Mouse (Mus musculus): Measurements from ENCODE around the gene Aldh3b3. TPM values are rescaled to one million over a fixed set of nuclear protein-coding genes. Genes with fewer than 3 reads are reported as not detected.

Gene Aldh3b3
- total RNA-seq, 2 experiments from 2014 or later: 0.11 TPM; not detected in 1

- TF ChIP-seq CTCF (IDR thresholded peaks at IDR 0.05): no peak
- no peak for DNase-seq (ENCODE audit: extremely low spot score in 1 of 2, low spot score in 2 of 2)
- Histone ChIP-seq H3K27ac (no peak overlapping the region), H3K4me3 (no peak overlapping the region; the same call in 1 of the 2 replicates)
- intact Hi-C loops (cut with DNase I): no loop called here
Measured at GRCm38 (mm10) chr19:4011086-4011485, 52.6 kb downstream of the Aldh3b3 start.

GRCm38 (mm10) chr19:4012432-4013022, 54.1 kb downstream of the Aldh3b3 start, which contains the start of gene Ndufv1:
Gene Ndufv1, minus strand, starts transcription at chr19:4012806.
- H3K27ac ChIP-seq: peak within 1 kb of the TSS; percentile 77
- intact Hi-C loops (cut with DNase I): loop anchor here (1.0 to 2.0 kb wide), 2 partner anchors 12 to 66 kb away; partner anchors contain the start of genes Gm49405 and Nudt8
- DNase-seq (ENCODE audit: extremely low spot score in 1 of 2, low spot score in 2 of 2): peak; percentile 94 to 97
- H3K4me3 ChIP-seq: peak within 1 kb of the TSS; percentile 61
- peak; percentile 84 for TF ChIP-seq CTCF (IDR thresholded peaks at IDR 0.05)

- no peak for TF ChIP-seq CTCF (IDR thresholded peaks at IDR 0.05)
- no peak overlapping the region for H3K27ac ChIP-seq
- no peak for DNase-seq (ENCODE audit: extremely low spot score in 1 of 2, low spot score in 2 of 2)
- intact Hi-C loops (cut with DNase I): loop anchor here (2.0 kb wide), 1 partner anchor 66 kb away; no protein-coding TSS in a partner anchor
- H3K4me3 ChIP-seq: peak overlapping the region; percentile 23; the same call in 1 of the 2 replicates
Measured at GRCm38 (mm10) chr19:4013066-4013465, 54.6 kb downstream of the Aldh3b3 start.

DNA sequence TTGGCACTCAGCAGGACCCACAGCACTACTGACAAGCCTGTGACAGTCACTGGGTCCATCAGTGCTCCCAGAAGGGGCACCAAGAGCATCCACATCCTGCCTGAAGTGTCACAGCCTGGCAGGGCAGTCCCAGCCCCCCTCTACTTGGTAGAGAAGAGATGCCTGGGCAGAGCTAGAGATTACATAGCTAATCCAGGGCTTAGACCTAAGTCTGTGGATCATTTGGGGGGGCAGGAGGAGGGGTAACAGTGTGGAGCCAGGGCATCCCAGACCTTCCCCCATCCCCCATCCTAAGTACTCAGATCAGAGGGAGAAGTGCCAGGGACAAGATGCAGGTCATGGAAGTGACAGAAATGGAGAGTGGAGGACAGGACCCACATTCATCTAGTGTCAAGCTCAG, 56.4 kb downstream of the Aldh3b3 start:
- no peak for DNase-seq (ENCODE audit: extremely low spot score in 1 of 2, low spot score in 2 of 2)
- intact Hi-C loops (cut with DNase I): loop anchor here (5.0 kb wide), 2 partner anchors 122 to 212 kb away; partner anchors contain the start of gene Gpr152
- Histone ChIP-seq H3K4me3 (no peak overlapping the region), H3K27ac (no peak overlapping the region)
- TF ChIP-seq CTCF (IDR thresholded peaks at IDR 0.05): no peak

GRCm38 (mm10) chr19:4015635-4016034, 57.2 kb downstream of the Aldh3b3 start:
- intact Hi-C loops (cut with DNase I): loop anchor here (5.0 kb wide), 2 partner anchors 122 to 212 kb away; partner anchors contain the start of gene Gpr152
- Histone ChIP-seq H3K4me3 (no peak overlapping the region), H3K27ac (no peak overlapping the region)
- no peak for TF ChIP-seq CTCF (IDR thresholded peaks at IDR 0.05)
- DNase-seq (ENCODE audit: extremely low spot score in 1 of 2, low spot score in 2 of 2): no peak

- TF ChIP-seq CTCF (IDR thresholded peaks at IDR 0.05): no peak
- DNase-seq (ENCODE audit: extremely low spot score in 1 of 2, low spot score in 2 of 2): no peak
- no peak overlapping the region for H3K27ac ChIP-seq
- intact Hi-C loops (cut with DNase I): loop anchor here (5.0 kb wide), 2 partner anchors 119 to 209 kb away; partner anchors contain the start of gene Gpr152
- H3K4me3 ChIP-seq: no peak overlapping the region
Measured at GRCm38 (mm10) chr19:4017921-4018587, 59.6 kb downstream of the Aldh3b3 start.

- H3K4me3 ChIP-seq: no peak overlapping the region
- peak overlapping the region; percentile 53; the same call in 1 of the 2 replicates for H3K27ac ChIP-seq
- intact Hi-C loops (cut with DNase I): loop anchor here (1.0 to 5.0 kb wide), 3 partner anchors 29 to 208 kb away; partner anchors contain the start of gene Gpr152
- peak; percentile 91 for TF ChIP-seq CTCF (IDR thresholded peaks at IDR 0.05)
- peak; percentile 68 to 75 for DNase-seq (ENCODE audit: extremely low spot score in 1 of 2, low spot score in 2 of 2)
Measured at GRCm38 (mm10) chr19:4018743-4019583, 60.5 kb downstream of the Aldh3b3 start.

Other genes starting within 250 kb of the Aldh3b3 start
- 10 to 100 TPM; 52.4 to 52.6 TPM for gene Kmt5b, start 191.2 kb upstream of the Aldh3b3 start, total RNA-seq (2021)
- gene Chka, start 106.9 kb upstream of the Aldh3b3 start, total RNA-seq (2021): 100 to 1,000 TPM in 1 of 2 experiments, 10 to 100 TPM in 1; 96.7 to 120 TPM
- 10 to 100 TPM; 14.9 to 20.1 TPM for gene Tcirg1, start 51.5 kb upstream of the Aldh3b3 start, total RNA-seq (2021)
- gene Ndufs8, start 45.9 kb upstream of the Aldh3b3 start, total RNA-seq (2021): 100 to 1,000 TPM; 129 to 133 TPM
- gene Aldh3b1, start 28.8 kb upstream of the Aldh3b3 start, total RNA-seq (2021): 1 to 10 TPM; 2.3 to 3.3 TPM
- 10 to 100 TPM; 12.9 to 16.3 TPM for gene Unc93b1, start 23.5 kb upstream of the Aldh3b3 start, total RNA-seq (2021)
- 1 to 10 TPM in 1 of 2 experiments, under 1 TPM in 1; 0.93 to 1.5 TPM for gene Aldh3b2, start 13.7 kb downstream of the Aldh3b3 start, total RNA-seq (2021)
- 1 to 10 TPM; 3.3 to 4.1 TPM for gene Acy3, start 27.9 kb downstream of the Aldh3b3 start, total RNA-seq (2021)
- gene Tbx10, start 34.1 kb downstream of the Aldh3b3 start, total RNA-seq (2021): not detected
- gene Nudt8, start 41.9 kb downstream of the Aldh3b3 start, total RNA-seq (2021): 10 to 100 TPM in 1 of 2 experiments, 1 to 10 TPM in 1; 8.3 to 10.2 TPM
- gene Gm49405, start 42.0 kb downstream of the Aldh3b3 start, total RNA-seq (2021): 1 to 10 TPM; 1.8 TPM
- 1 to 10 TPM; 4.8 to 5.9 TPM for gene Doc2g, start 44.7 kb downstream of the Aldh3b3 start, total RNA-seq (2021)
- gene Ndufv1, start 54.2 kb downstream of the Aldh3b3 start, total RNA-seq (2021): 100 to 1,000 TPM; 242 to 257 TPM
- 100 to 1,000 TPM; 299 to 324 TPM for gene Gstp1, start 79.3 kb downstream of the Aldh3b3 start, total RNA-seq (2021)
- gene Gstp2, start 87.4 kb downstream of the Aldh3b3 start, total RNA-seq (2021): 10 to 100 TPM; 39.5 to 52.8 TPM
- not detected for gene Gstp3, start 100.9 kb downstream of the Aldh3b3 start, total RNA-seq (2021)
- not detected for gene Cabp2, start 122.9 kb downstream of the Aldh3b3 start, total RNA-seq (2021)
- gene Cdk2ap2, start 138.5 kb downstream of the Aldh3b3 start, total RNA-seq (2021): 10 to 100 TPM; 28.4 to 32.5 TPM
- 100 to 1,000 TPM; 217 to 229 TPM for gene Pitpnm1, start 141.4 kb downstream of the Aldh3b3 start, total RNA-seq (2021)
- gene Aip, start 167.2 kb downstream of the Aldh3b3 start, total RNA-seq (2021): 100 to 1,000 TPM; 118 to 125 TPM
- gene Gpr152, start 181.1 kb downstream of the Aldh3b3 start, total RNA-seq (2021): not detected
- under 1 TPM in 1 of 2 experiments, not detected in 1; 0.26 TPM for gene Cabp4, start 185.4 kb downstream of the Aldh3b3 start, total RNA-seq (2021)
- 10 to 100 TPM; 72.6 to 82.2 TPM for gene Coro1b, start 190.0 kb downstream of the Aldh3b3 start, total RNA-seq (2021)
- 1 to 10 TPM; 1.2 to 1.7 TPM for gene Ptprcap, start 195.0 kb downstream of the Aldh3b3 start, total RNA-seq (2021)
- 10 to 100 TPM; 34.0 to 46.8 TPM for gene Rps6kb2, start 204.7 kb downstream of the Aldh3b3 start, total RNA-seq (2021)
- gene Carns1, start 216.8 kb downstream of the Aldh3b3 start, total RNA-seq (2021): 1 to 10 TPM; 6.9 to 7.3 TPM
- 1 to 10 TPM; 1.4 to 1.5 TPM for gene Tbc1d10c, start 232.6 kb downstream of the Aldh3b3 start, total RNA-seq (2021)
- 100 to 1,000 TPM; 293 to 306 TPM for gene Ppp1ca, start 233.4 kb downstream of the Aldh3b3 start, total RNA-seq (2021)
- 10 to 100 TPM in 1 of 2 experiments, 1 to 10 TPM in 1; 8.7 to 10.1 TPM for gene Rad9a, start 243.0 kb downstream of the Aldh3b3 start, total RNA-seq (2021)

Data from left cerebral cortex, adult 2 months (tissue).